Mouse (Mus musculus): ENCODE data around the gene Rab1a.

- TF ChIP-seq CTCF (IDR thresholded peaks at IDR 0.05; ENCODE audit: low read depth): peak; percentile 93
- TF ChIP-seq EP300 (IDR thresholded peaks at IDR 0.05; ENCODE audit: low read depth): peak; percentile 2; the same call in 1 of the 2 replicates
Observed at GRCm38 (mm10) chr11:20200713-20201575, at the start of gene Rab1a.

All from liver, postnatal 0 days (tissue).